Mouse (Mus musculus) urinary bladder, adult 2 months (tissue): ENCODE data around the gene Atp5j2. TPM values are rescaled to one million over a fixed set of nuclear protein-coding genes. Genes with fewer than 3 reads are reported as not detected.

Source experiments
- polyA plus RNA-seq: library from polyadenylated mRNA; depleted of rRNA; stranded (reverse); fragments of >200 nt; gene quantifications from 2 replicates; pipeline ENCODE4 v1.2.3, GENCODE M21; 2012; rRNA removed

Gene Atp5j2
- polyA plus RNA-seq, 1 experiment: 278 TPM

Other genes with a start within 250 kb of the Atp5j2 start
- 23.2 and 27.5 TPM in 2 replicates for gene Smurf1, start 226.2 kb downstream of the Atp5j2 start, polyA plus RNA-seq
- gene Gm4871, start 159.3 kb downstream of the Atp5j2 start, polyA plus RNA-seq: not detected in 2 replicates
- gene 1700018F24Rik, start 149.1 kb downstream of the Atp5j2 start, polyA plus RNA-seq: not detected in 2 replicates
- gene Arpc1a, start 108.2 kb downstream of the Atp5j2 start, polyA plus RNA-seq: 284 and 341 TPM in 2 replicates
- gene Kpna7, start 108.0 kb downstream of the Atp5j2 start, polyA plus RNA-seq: not detected in 2 replicates
- gene Arpc1b, start 77.8 kb downstream of the Atp5j2 start, polyA plus RNA-seq: 410 and 483 TPM in 2 replicates
- 51.4 and 62.5 TPM in 2 replicates for gene Pdap1, start 51.8 kb downstream of the Atp5j2 start, polyA plus RNA-seq
- gene Bud31, start 51.7 kb downstream of the Atp5j2 start, polyA plus RNA-seq: 80.5 and 98.6 TPM in 2 replicates
- gene Ptcd1, start 25.0 kb downstream of the Atp5j2 start, polyA plus RNA-seq: 12.9 TPM in 2 replicates
- 20.4 and 25.4 TPM in 2 replicates for gene Cpsf4, start 24.8 kb downstream of the Atp5j2 start, polyA plus RNA-seq
- gene Zkscan14, start 9.8 kb upstream of the Atp5j2 start, polyA plus RNA-seq: 6.8 and 7.4 TPM in 2 replicates
- gene Zkscan5, start 12.5 kb upstream of the Atp5j2 start, polyA plus RNA-seq: 7.4 and 9.1 TPM in 2 replicates
- gene Zfp655, start 39.7 kb upstream of the Atp5j2 start, polyA plus RNA-seq: 30.0 and 31.5 TPM in 2 replicates
- gene Zscan25, start 88.4 kb upstream of the Atp5j2 start, polyA plus RNA-seq: 16.1 and 19.1 TPM in 2 replicates
- 11.7 and 17.9 TPM in 2 replicates for gene Cyp3a57, start 153.2 kb upstream of the Atp5j2 start, polyA plus RNA-seq